Mouse (Mus musculus) T-helper 17 cell (primary cell): ENCODE results near the gene Vps18.

Experiments used
- in situ Hi-C, 2 experiments: fragments of 300-600 bp; cut with MboI, MseI; formaldehyde crosslinking; loops; 1 replicate in 1 of 2; 2 replicates in 1 of 2; pipeline ENCODE4 v1.15.1; 2025; ENCODE audit warnings: high pct_unique_total_duplicates in 2 of 2

Vps18 gene

DNA sequence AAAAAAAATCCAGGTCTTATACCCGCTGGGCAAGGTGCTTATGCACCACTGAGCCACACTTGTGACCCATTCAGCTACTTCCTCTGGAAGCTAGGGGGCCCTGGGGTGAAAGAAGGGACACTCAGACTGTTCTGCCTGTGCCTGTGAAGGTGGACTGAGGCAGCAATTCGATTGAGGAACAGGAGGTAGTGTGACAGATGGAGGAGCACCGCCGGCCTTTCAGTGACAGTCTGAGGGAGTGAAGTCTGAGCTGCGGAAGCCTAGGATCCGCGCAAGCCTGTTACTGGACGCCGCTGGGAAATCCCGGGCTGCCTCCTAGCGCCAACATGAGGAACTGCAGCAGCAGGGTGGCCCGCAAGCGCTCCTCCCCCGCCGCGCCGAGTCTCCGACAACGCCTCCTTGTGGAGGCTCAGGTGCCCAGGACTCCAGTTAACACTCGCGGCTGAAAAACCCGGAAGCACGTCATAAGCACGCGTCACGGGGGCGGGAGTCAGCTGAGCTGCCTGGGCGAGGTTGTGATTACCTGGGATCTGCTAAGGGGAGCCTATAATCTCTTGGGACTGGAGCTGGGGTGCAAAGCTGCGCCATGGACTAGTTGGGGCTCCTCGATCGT, at the start of gene Vps18:
Vps18 (plus strand) TSS at position 471 of the 613 bp plus-strand sequence.
- in situ Hi-C loops = no loop called here

- in situ Hi-C loops = loop anchor here in 1 of 2 experiments (10.0 kb wide), 1 partner anchor 995 kb away; no protein-coding TSS in a partner anchor
Observed at GRCm38 (mm10) chr2:119240075-119240818, 48.3 kb upstream of the Vps18 start.

GRCm38 (mm10) chr2:119240819-119241186, 47.7 kb upstream of the Vps18 start:
- in situ Hi-C loops = loop anchor here in 1 of 2 experiments (10.0 kb wide), 1 partner anchor 994 kb away; no protein-coding TSS in a partner anchor

DNA sequence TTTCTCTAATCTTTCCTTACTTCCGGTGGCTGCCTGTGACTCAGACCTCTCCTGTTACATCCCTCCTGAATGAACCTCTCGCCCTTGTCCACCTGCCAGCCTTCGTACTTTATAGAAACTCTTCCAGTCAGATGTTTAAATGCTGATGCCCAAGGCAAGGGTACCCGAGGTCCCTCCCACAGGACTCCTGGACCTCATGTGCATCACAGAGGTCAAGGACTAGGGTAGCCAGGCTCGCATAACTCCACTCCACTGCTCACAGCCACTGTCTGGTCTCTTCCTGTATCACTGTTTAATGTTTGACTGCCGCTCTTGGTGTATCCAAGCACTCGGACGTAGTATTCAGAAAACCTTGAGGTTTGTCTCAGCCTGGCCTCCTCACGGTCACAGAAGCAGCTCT, 46.0 kb upstream of the Vps18 start:
- in situ Hi-C loops = loop anchor here in 1 of 2 experiments (10.0 kb wide), 1 partner anchor 992 kb away; no protein-coding TSS in a partner anchor

GRCm38 (mm10) chr2:119245246-119245645, 43.3 kb upstream of the Vps18 start:
- in situ Hi-C loops = loop anchor here in 1 of 2 experiments (10.0 kb wide), 1 partner anchor 990 kb away; no protein-coding TSS in a partner anchor

DNA sequence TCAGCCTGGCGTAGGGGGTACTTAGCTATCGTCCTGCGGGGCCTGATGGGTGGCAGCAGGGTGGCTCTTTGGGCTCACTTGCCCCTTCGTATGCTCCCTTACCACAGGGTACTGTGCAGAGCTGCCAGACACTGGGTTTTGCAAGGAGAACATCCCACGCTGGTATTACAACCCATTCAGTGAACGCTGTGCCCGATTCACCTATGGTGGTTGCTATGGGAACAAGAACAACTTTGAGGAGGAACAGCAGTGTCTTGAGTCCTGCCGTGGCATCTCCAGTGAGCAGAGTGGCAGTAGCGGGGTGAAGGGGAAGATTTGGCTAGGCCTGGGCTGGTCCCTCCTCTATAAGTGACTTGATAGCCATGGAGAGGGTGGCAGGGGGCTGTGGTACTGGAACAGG, 40.6 kb upstream of the Vps18 start:
- in situ Hi-C loops = loop anchor here in 1 of 2 experiments (10.0 kb wide), 1 partner anchor 987 kb away; no protein-coding TSS in a partner anchor

GRCm38 (mm10) chr2:119249592-119250061, 38.9 kb upstream of the Vps18 start:
- in situ Hi-C loops = loop anchor here in 1 of 2 experiments (10.0 kb wide), 1 partner anchor 985 kb away; no protein-coding TSS in a partner anchor

DNA sequence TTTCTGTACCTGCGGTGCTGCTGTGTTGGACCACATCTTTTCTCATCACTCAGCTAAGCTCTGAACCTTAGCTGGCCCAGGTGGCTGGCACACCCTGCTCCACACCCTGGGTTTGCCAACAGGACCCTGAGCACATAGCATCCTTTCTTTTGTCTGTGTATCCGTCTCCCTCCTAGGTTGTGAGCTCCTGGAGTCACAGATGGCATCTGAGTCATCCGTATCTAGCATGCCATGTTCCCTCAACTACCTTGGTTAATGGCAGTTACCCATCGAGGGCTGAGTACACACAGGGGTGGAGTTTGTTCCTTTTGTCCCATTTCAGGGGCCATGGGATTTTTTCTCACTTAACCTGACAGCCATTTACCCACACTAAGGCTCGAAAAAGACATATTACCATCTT, 38.2 kb upstream of the Vps18 start:
- in situ Hi-C loops = no loop called here

DNA sequence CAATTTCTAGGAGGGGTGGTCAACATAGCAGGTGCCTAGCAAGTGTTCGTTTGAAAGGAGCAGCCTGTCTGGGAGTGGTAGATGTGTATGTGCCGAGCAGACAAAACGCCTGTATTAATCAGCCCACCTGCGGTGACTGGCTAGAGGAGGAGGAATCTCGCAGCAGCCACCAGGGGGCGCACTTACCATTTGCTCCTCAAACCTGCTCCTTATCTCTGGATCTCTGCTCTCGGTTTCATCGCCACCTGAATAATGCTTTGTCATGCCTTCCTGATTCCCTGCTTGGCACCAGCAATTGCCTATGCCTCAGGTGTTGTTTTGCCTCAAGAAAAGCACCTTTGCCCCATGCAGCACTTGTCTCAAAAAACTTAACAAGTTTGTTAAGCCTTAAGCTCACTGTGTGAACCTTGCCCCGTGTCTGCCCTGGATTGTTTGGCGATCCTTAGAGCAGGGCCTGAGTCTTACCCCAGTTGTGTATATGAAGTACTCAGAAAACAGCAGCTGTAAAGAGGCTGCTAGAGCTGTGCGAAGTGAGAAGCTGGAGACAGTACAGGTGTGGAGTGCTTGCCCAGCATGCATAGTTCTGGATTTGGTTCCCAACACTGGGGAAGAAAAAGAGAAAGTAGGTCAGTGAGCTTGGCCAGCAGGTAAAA, 37.6 kb upstream of the Vps18 start:
- in situ Hi-C loops = no loop called here

- in situ Hi-C loops = no loop called here
Observed at GRCm38 (mm10) chr2:119254976-119255375, 33.6 kb upstream of the Vps18 start.

- in situ Hi-C loops = no loop called here
Observed at GRCm38 (mm10) chr2:119260518-119260917, 28.0 kb upstream of the Vps18 start.

DNA sequence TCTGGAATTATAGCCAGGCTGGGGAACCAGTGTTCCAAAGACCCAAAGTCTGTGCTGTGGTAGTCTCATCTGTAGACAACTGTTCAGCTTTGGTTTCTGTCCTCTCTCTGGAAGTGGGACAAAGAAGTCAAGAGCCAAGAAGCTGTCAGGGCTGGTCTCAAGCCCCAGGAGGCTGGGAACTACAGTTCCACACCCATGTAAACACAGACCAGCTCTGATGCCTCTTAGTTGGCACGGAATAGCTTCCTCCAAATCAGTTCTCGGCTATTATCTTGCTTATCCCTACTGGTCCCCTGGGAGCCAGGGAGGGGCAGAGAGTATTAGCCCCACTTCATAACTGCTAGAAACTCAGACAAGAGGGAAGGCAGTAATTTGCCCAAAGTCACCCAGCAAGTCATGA, 27.2 kb upstream of the Vps18 start:
- in situ Hi-C loops = no loop called here

DNA sequence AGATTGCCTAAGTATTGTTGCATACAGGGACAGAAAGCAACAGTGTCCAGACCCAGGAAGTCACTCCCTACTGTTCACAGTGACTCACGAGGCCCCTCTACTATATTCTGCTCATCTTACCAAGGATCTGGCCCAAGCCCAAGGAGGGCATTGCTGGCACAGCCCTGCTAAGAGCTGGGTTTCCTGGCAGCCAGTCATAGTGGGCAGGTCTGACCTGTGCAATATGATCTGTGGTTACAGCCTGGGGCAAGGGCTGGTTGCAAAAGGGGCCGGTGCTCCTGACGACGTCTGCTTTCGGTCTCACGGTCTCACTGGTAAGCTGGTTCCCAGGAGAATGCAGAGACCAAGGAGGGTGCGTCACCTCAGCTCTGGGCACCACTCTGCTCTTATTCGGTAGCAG, 25.6 kb upstream of the Vps18 start:
- in situ Hi-C loops = no loop called here

DNA sequence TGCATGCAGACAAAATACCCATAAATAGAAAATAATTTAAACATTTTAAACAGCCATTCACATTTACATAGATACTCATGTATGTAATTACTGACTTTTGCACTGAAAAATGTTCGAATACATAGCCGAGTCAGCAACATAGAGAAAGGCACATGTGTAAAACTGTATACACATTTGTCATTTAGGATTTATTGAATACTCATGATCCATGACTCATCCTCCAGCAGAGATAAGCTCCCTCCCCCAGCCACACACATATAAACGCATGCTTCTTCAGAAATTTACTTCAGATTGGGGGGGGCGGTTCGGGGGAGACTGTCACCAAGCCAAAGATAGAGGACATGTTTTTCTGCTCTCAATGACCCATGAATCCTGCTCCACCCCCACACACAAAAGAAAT, 24.7 kb upstream of the Vps18 start:
- in situ Hi-C loops = no loop called here

- in situ Hi-C loops = no loop called here
Observed at GRCm38 (mm10) chr2:119270286-119270642, 18.3 kb upstream of the Vps18 start.

- in situ Hi-C loops = no loop called here
Observed at GRCm38 (mm10) chr2:119270643-119271331, 17.8 kb upstream of the Vps18 start, which contains the start of gene Rhov. Rhov (minus strand) TSS chr2:119271272.

- in situ Hi-C loops = no loop called here
Observed at GRCm38 (mm10) chr2:119274126-119274525, 14.4 kb upstream of the Vps18 start.

DNA sequence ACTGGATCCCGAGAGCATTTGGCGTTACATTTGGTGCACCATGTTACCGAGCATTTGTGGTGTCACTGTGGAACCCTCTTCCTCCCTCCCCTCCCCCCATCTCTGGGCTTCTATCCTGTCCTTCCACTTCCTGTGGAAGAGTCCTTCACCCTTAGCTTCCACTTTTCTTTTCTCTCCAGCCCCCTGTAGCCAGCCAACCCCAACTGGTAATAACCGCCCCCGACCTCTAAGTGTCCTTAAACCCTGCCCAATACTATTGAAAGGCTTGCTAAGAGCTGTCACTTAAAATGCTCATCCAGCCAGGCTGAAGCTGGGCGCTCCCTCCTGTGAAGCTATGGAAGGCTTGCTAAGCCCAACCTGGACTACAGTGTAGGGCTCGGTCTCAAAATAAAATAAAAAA, 11.6 kb upstream of the Vps18 start:
- in situ Hi-C loops = no loop called here

GRCm38 (mm10) chr2:119277810-119278209, 10.7 kb upstream of the Vps18 start:
- in situ Hi-C loops = no loop called here

- in situ Hi-C loops = no loop called here
Observed at GRCm38 (mm10) chr2:119281899-119282565, 6.5 kb upstream of the Vps18 start.

- in situ Hi-C loops = no loop called here
Observed at GRCm38 (mm10) chr2:119287372-119287771, 1.2 kb upstream of the Vps18 start.
